Mouse (Mus musculus) stomach, embryonic 14.5 days (tissue): ENCODE measurements at regions not wholly inside any gene's neighbourhood (a gene's known extent, or its start where the extent isn't known, plus 50 kb on each side); places are given as distances from the start of the nearest gene placed in this dataset.

ENCODE experiments used
- ATAC-seq: fragments of 200-750 bp; cut with Nextera tagmentation; 2 replicates; pipeline ENCODE4 v1.8.0; 2017; ENCODE audit warnings: low read depth, moderate TSS enrichment; ENCODE audit not compliant: insufficient number of reproducible peaks, insufficient read depth, low FRiP score
- H3K27ac ChIP-seq: fragments of 300-500 bp; sonication (generic); 2 replicates; pipeline ENCODE4 v1.5.1; 2014; ENCODE audit warnings: mild to moderate bottlenecking, low read length, moderate library complexity, mixed read lengths
- H3K27me3 ChIP-seq: fragments of 300-500 bp; sonication (generic); 2 replicates; pipeline ENCODE4 v1.6.1; 2014; ENCODE audit warnings: low read length, control low read depth, mixed read lengths; ENCODE audit not compliant: control insufficient read depth, insufficient read depth
- H3K36me3 ChIP-seq: fragments of 300-500 bp; sonication (generic); 2 replicates; pipeline ENCODE4 v1.6.1; 2014; ENCODE audit warnings: mild to moderate bottlenecking, control low read depth, low read length, moderate library complexity, mixed read lengths; ENCODE audit not compliant: control insufficient read depth, insufficient read depth
- H3K4me1 ChIP-seq: fragments of 300-500 bp; sonication (generic); 2 replicates; pipeline ENCODE4 v1.6.1; 2014; ENCODE audit warnings: low read length, control low read depth, mixed read lengths; ENCODE audit not compliant: control insufficient read depth, insufficient read depth
- H3K4me2 ChIP-seq: fragments of 300-500 bp; sonication (generic); replicated peaks from 2 replicates; pipeline ENCODE4 v1.6.1; 2014; ENCODE audit warnings: low read depth, low read length, control low read depth
- H3K4me3 ChIP-seq: fragments of 300-500 bp; sonication (generic); 2 replicates; pipeline ENCODE4 v1.5.1; 2014; ENCODE audit warnings: low read depth, low read length, control low read depth
- H3K9ac ChIP-seq: fragments of 300-500 bp; sonication (generic); replicated peaks from 2 replicates; pipeline ENCODE4 v1.6.1; 2014; ENCODE audit warnings: low read depth, mild to moderate bottlenecking, control low read depth, low read length, moderate library complexity, mixed read lengths
- H3K9me3 ChIP-seq: fragments of 300-500 bp; sonication (generic); 2 replicates; pipeline ENCODE4 v1.6.1; 2016; ENCODE audit warnings: low read depth, low read length, control low read depth; ENCODE audit not compliant: control insufficient read depth
- WGBS: fragments of 180-500 bp; shearing (Covaris S2); extraction: QIAGEN DNeasy Blood & Tissue Kit; methylation state at CpG from one replicate; pipeline ENCODE4 v1.1.7; 2014; 5-methylcytosine and 5-hydroxymethylcytosine counted together

- ATAC-seq = no peak
- H3K27me3 ChIP-seq = no peaks in the 10 kb centered on the region
- H3K9me3 ChIP-seq = no peaks in the 10 kb centered on the region
- H3K4me2 ChIP-seq = no peak overlapping the region
- no peaks in the 10 kb centered on the region for H3K4me1 ChIP-seq
- H3K4me3 ChIP-seq = no peak overlapping the region
- H3K27ac ChIP-seq = no peak overlapping the region
- 64% methylated on average over 4 of the region's 4 CpGs for WGBS
- no peaks in the 10 kb centered on the region for H3K36me3 ChIP-seq
- H3K9ac ChIP-seq = no peak overlapping the region
Observed at GRCm38 (mm10) chr7:70848016-70848776, 481.7 kb upstream of the Nr2f2 start.

DNA sequence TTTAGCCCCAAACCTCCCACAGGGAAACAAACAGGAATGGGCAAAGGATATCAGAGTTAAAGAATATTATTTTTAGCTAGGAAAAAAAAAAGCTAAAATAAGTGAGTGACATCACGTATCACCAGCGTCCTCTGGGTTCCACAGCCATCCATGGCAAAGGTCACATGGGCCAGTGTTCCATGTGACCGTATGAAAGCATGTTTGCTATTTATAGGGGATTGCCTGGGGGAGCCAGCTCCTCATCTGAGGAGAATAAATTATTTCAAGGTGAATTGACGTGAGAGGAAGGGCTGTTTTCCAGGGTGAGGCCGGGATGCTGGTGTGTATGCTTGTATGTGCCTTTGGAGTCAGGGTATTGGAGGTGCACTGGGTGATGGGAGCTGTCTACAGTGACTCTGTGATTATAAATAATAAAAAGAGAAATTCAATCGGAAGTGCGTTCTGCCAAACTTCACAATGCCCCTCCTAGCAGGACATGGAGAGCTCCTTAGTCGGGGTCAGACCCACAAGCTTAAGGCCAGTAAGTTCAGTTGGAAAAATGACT lies 481.0 kb upstream of the Nr2f2 start:
- no peak for ATAC-seq
- H3K4me2 ChIP-seq = no peak overlapping the region
- no peaks in the 10 kb centered on the region for H3K9me3 ChIP-seq
- H3K27ac ChIP-seq = no peak overlapping the region
- no peaks in the 10 kb centered on the region for H3K36me3 ChIP-seq
- no peaks in the 10 kb centered on the region for H3K27me3 ChIP-seq
- H3K4me1 ChIP-seq = no peaks in the 10 kb centered on the region
- WGBS = 86% methylated on average over 8 of the region's 8 CpGs
- no peak overlapping the region for H3K9ac ChIP-seq
- no peak overlapping the region for H3K4me3 ChIP-seq

- no peak overlapping the region for H3K9ac ChIP-seq
- H3K4me3 ChIP-seq = no peak overlapping the region
- no peak overlapping the region for H3K27ac ChIP-seq
- no peak for ATAC-seq
- no peaks in the 10 kb centered on the region for H3K4me1 ChIP-seq
- H3K4me2 ChIP-seq = no peak overlapping the region
- no peaks in the 10 kb centered on the region for H3K27me3 ChIP-seq
- 22% methylated on average over 4 of the region's 4 CpGs for WGBS
- H3K36me3 ChIP-seq = no peaks in the 10 kb centered on the region
- H3K9me3 ChIP-seq = no peaks in the 10 kb centered on the region
Observed at GRCm38 (mm10) chr7:70846076-70846475, 479.5 kb upstream of the Nr2f2 start.

DNA sequence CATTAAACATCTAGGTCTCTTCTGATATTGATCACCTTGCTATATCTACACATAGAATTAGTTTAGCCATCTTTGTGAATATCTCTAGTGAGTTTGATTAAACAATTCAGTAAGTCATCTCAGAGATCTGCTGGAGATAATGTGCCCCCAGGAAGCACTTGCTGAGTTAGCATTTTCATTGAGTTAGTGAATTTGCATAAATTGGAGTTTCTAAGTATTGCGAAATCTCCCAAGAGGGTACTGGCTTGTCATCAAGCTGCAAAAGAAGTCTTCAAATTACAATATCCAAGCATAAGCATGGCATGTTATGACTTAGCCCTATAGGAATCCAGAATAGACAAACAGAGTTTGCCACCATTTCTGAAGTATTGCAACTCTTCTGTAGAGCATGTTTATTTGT lies 473.6 kb upstream of the Nr2f2 start:
- Histone ChIP-seq H3K9ac (no peak overlapping the region), H3K36me3 (no peaks in the 10 kb centered on the region), H3K9me3 (no peaks in the 10 kb centered on the region), H3K27me3 (no peaks in the 10 kb centered on the region), H3K27ac (no peak overlapping the region), H3K4me1 (no peaks in the 10 kb centered on the region), H3K4me3 (no peak overlapping the region), H3K4me2 (no peak overlapping the region)
- WGBS = 98% methylated on average over 1 of the region's 1 CpGs
- no peak for ATAC-seq

- 68% methylated on average over 2 of the region's 2 CpGs for WGBS
- H3K27ac ChIP-seq = no peak overlapping the region
- ATAC-seq = no peak
Observed at GRCm38 (mm10) chr7:70839190-70839589, 472.7 kb upstream of the Nr2f2 start.

DNA sequence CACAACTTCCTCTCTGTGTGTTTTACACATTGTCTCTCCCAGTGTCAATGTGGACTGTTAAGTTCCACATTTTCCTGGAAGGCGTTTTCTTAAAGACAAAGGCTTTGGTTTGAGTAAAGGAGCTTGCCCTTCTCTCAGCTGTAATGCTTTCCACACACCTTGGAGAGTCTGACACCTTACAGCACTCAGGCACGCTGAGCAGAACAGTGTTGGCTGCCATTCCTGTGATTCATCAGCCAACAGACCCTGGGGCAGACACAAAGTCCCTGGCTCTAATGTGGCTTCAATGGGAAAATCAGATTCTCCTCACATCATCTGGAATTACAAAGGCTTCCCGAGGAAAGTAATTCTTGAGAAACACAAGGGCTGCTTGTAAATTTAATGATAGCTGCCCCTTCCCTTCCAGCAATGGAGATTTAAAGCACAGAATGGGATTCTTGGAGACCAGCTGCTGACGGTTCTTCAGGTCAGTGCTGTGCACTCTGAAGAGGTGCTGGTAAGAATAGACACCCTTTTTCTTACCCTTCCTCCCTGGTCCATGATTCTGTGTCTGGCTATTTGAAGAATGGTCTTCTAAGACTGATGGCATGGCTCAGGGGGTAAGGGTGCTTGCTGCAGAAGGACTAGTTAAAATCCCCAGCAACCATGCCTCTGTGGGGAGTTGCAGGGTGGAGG lies 468.4 kb upstream of the Nr2f2 start:
- Histone ChIP-seq H3K4me1 (no peaks in the 10 kb centered on the region), H3K9ac (no peak overlapping the region), H3K4me2 (no peak overlapping the region), H3K27me3 (no peaks in the 10 kb centered on the region), H3K9me3 (no peaks in the 10 kb centered on the region), H3K36me3 (no peaks in the 10 kb centered on the region), H3K27ac (no peak overlapping the region), H3K4me3 (no peak overlapping the region)
- 45% methylated on average over 4 of the region's 4 CpGs for WGBS
- no peak for ATAC-seq

More at GRCm38 (mm10) chr7:70839190-70839589, 472.7 kb upstream of the Nr2f2 start:
- Histone ChIP-seq H3K9ac (no peak overlapping the region), H3K4me2 (no peak overlapping the region), H3K27me3 (no peaks in the 10 kb centered on the region), H3K4me3 (no peak overlapping the region), H3K4me1 (no peaks in the 10 kb centered on the region), H3K9me3 (no peaks in the 10 kb centered on the region), H3K36me3 (no peaks in the 10 kb centered on the region)

DNA sequence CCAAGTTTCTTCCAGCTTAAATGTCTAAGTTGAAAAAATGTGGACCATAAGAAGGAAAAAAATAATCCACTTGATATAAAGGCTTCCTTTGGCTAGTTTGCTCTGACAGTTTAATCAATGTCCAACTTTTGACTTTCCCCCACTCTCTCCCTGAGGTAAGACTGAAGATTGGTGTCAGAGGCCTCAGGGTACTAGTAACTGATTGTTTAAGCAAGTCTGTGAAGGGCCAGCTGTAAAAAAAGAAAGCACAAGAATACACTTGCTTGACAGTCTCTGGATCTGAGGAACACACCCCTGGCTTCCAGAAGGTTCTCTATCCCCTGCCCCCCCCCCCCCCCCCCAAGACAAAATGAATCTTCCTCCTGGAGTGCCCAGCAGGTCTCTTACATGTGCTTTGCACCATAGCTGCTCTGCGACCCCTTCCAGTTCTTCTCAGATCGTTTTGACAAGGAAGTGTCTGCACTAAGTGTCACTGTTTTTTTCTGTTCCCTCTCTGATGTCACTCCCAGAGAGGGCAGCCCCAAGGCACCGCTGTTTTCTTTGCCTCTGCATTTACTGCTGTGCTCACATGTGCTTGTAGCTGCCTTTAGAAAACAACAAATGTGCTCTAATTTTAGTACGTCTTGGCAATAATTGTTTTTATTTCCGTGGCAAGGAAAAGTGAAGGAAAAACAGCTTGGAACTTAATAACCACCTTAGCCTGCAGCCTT lies 462.1 kb upstream of the Nr2f2 start:
- Histone ChIP-seq H3K9ac (no peak overlapping the region), H3K4me2 (no peak overlapping the region), H3K27me3 (no peaks in the 10 kb centered on the region), H3K36me3 (no peaks in the 10 kb centered on the region), H3K27ac (no peak overlapping the region), H3K9me3 (no peaks in the 10 kb centered on the region), H3K4me3 (no peak overlapping the region), H3K4me1 (no peaks in the 10 kb centered on the region)
- no peak for ATAC-seq
- WGBS = 37% methylated on average over 5 of the region's 5 CpGs

DNA sequence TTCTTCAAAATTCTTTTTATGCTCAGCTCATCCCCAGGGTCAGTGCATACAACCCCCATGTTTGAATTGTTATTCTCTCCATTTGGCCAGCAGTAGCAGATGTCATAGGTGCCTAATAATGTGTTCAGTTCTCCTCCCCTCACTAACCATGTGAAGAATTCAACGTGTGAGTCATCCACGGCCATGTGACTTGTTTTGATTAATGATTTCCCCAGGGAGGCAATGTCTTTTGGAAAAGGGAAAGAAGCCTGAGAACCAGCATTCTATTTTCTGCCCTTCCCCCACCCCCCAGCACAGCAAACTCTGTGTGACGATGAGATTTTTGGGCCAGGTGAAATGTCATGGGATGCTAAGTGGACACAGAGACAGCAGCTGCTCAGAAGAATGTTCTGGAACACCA lies 459.5 kb upstream of the Nr2f2 start:
- 42% methylated on average over 3 of the region's 3 CpGs for WGBS

More for the DNA sequence above, 459.5 kb upstream of the Nr2f2 start:
- no peak overlapping the region for H3K4me3 ChIP-seq
- H3K27ac ChIP-seq = no peak overlapping the region
- H3K9ac ChIP-seq = no peak overlapping the region
- no peaks in the 10 kb centered on the region for H3K9me3 ChIP-seq
- no peak for ATAC-seq
- no peaks in the 10 kb centered on the region for H3K27me3 ChIP-seq
- H3K36me3 ChIP-seq = no peaks in the 10 kb centered on the region
- H3K4me1 ChIP-seq = 0 out of 2 replicates have a peak, but pooled peaks cover 5% of the 10 kb centered on the region
- H3K4me2 ChIP-seq = no peak overlapping the region
